Mouse (Mus musculus): ENCODE data around the gene Clstn1.

GRCm38 (mm10) chr4:149665692-149666090 lies 79.4 kb downstream of the Clstn1 start:
- no peak for TF ChIP-seq POLR2A (IDR thresholded peaks at IDR 0.05; ENCODE audit: borderline replicate concordance, insufficient read depth, low read length)
- no peak for TF ChIP-seq CTCF (IDR thresholded peaks at IDR 0.05; ENCODE audit: borderline replicate concordance, insufficient read depth, low read depth, low read length)

Data from cerebellum, adult 2 months (tissue).